ENCODE assay signal across 7 mouse cellular contexts in the genomic region with DNA sequence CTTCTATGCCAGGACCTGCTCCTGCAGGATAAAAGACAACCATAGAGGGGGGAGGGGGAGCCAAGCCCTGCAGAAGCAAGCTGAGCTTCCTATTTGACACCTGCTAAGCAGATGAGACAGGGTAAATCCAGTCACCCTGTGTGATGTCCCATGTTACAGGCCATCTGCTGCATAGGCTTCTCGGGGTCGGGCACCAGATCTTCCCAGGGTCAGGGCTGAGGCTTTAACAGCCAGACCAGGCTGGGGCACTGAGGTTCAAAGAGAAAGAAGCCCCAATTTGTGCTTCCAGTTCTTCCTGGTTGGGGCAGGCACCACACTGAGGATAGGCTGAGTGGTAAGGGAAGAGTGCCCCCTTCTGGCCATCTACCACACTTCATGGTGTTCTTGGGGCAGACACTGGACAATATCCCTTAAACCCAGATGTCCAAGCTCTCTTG.
DNase-seq lines count a peak whose midpoint lies in the region; ATAC-seq and TF ChIP-seq lines count a peak whose summit lies in the region.

No protein-coding gene starts in this region.

- DNase-seq in adrenal gland, postnatal 4 days (ENCODE audit: low spot score in 2 of 2), result peak; percentile 37 to 45
- DNase-seq in embryo, embryonic 11.5 days (ENCODE audit: low read depth, low spot score), result peak; percentile 67
- peak; percentile 44 to 66 for DNase-seq in gastrocnemius, postnatal 4 days (ENCODE audit: low spot score in 2 of 2)
- peak; percentile 61 for DNase-seq in kidney, adult 9 months
- DNase-seq in left cerebral cortex, postnatal 4 days, result peak; percentile 84

- H3K27me3 ChIP-seq in midbrain, embryonic 15.5 days (replicated peaks), result no peaks in the 10 kb centered on the region
- no peaks in the 10 kb centered on the region for H3K27me3 ChIP-seq in testis, adult 2 months (ENCODE audit: control insufficient read depth, insufficient read depth, low read length)

- peak; percentile 72; the same call in 1 of the 2 replicates for TF ChIP-seq CTCF in testis, adult 2 months (IDR thresholded peaks at IDR 0.05; ENCODE audit: control insufficient read depth, insufficient read depth, insufficient replicate concordance, low read depth, low read length)

- TF ChIP-seq POLR2A in testis, adult 2 months (IDR thresholded peaks at IDR 0.05; ENCODE audit: control insufficient read depth, low read depth, low read length), result no peak

- peaks cover 7% of the 10 kb centered on the region for H3K4me1 ChIP-seq in midbrain, embryonic 15.5 days
- no peaks in the 10 kb centered on the region for H3K4me1 ChIP-seq in testis, adult 2 months (ENCODE audit: control insufficient read depth, insufficient read depth, low read length)

- intact Hi-C loops in left cerebral cortex, postnatal 4 days (cut with DNase I), result loop anchor here (5.0 to 10.0 kb wide), 2 partner anchors 266 to 728 kb away; no protein-coding TSS in a partner anchor

- no peak overlapping the region for H3K4me3 ChIP-seq in midbrain, embryonic 15.5 days
- H3K4me3 ChIP-seq in testis, adult 2 months (ENCODE audit: control insufficient read depth, low read depth, low read length), result no peak overlapping the region

- 0 out of 2 replicates have a peak overlapping the region, but pooled peaks have one; percentile 38 for H3K27ac ChIP-seq in midbrain, embryonic 15.5 days
- no peak overlapping the region for H3K27ac ChIP-seq in testis, adult 2 months (ENCODE audit: control insufficient read depth, insufficient read depth, low read depth, low read length)

- H3K4me2 ChIP-seq in midbrain, embryonic 15.5 days, result no peak overlapping the region

- H3K9ac ChIP-seq in midbrain, embryonic 15.5 days, result no peak overlapping the region

- 0% methylated on average over 2 of the region's 2 CpGs for WGBS in midbrain, embryonic 15.5 days

- no peaks in the 10 kb centered on the region for H3K36me3 ChIP-seq in midbrain, embryonic 15.5 days (replicated peaks)
- no peaks in the 10 kb centered on the region for H3K36me3 ChIP-seq in testis, adult 2 months (ENCODE audit: control insufficient read depth, insufficient read depth, low read length)

- H3K9me3 ChIP-seq in midbrain, embryonic 15.5 days, result no peaks in the 10 kb centered on the region

- ATAC-seq in midbrain, embryonic 15.5 days (replicated peaks), result peak; percentile 76
